Mouse (Mus musculus) bone marrow macrophage, adult 2 months (primary cell): ENCODE measurements around the gene Ispd. TPM values are rescaled to one million over a fixed set of nuclear protein-coding genes. Genes with fewer than 3 reads are reported as not detected.
"Not testable (repeated sequence)": the region's sequence is repeated elsewhere in the genome, so short reads cannot be mapped to it uniquely, and the experiment has no call there.

ENCODE experiments used
- H3K27ac ChIP-seq: 2 replicates; pipeline ENCODE4 v1.5.1; 2012; ENCODE audit warnings: low read depth, low read length; ENCODE audit not compliant: insufficient read depth
- H3K4me1 ChIP-seq: 2 replicates; pipeline ENCODE4 v1.6.1; 2012; ENCODE audit warnings: low read length; ENCODE audit not compliant: control insufficient read depth, insufficient read depth
- H3K4me3 ChIP-seq: 2 replicates; pipeline ENCODE4 v1.5.1; 2012; ENCODE audit warnings: mild to moderate bottlenecking, low read length, moderate library complexity; ENCODE audit not compliant: insufficient read depth
- CTCF ChIP-seq: IDR thresholded peaks from 2 replicates; pipeline ENCODE4 v1.5.1; 2012; ENCODE audit warnings: low read depth, mild to moderate bottlenecking, low read length, moderate library complexity
- POLR2A ChIP-seq: IDR thresholded peaks from 2 replicates; pipeline ENCODE4 v1.6.1; 2012; ENCODE audit warnings: mild to moderate bottlenecking, low read depth, low read length, borderline replicate concordance
- polyA plus RNA-seq: library from polyadenylated mRNA; stranded (reverse); fragments of >200 nt; gene quantifications from 2 replicates; pipeline ENCODE4 v1.2.4, GENCODE M21; 2012; ENCODE audit not compliant: missing spikeins, insufficient read depth, insufficient read length

Gene Ispd
- polyA plus RNA-seq = 1.4 and 1.6 TPM in 2 replicates

DNA sequence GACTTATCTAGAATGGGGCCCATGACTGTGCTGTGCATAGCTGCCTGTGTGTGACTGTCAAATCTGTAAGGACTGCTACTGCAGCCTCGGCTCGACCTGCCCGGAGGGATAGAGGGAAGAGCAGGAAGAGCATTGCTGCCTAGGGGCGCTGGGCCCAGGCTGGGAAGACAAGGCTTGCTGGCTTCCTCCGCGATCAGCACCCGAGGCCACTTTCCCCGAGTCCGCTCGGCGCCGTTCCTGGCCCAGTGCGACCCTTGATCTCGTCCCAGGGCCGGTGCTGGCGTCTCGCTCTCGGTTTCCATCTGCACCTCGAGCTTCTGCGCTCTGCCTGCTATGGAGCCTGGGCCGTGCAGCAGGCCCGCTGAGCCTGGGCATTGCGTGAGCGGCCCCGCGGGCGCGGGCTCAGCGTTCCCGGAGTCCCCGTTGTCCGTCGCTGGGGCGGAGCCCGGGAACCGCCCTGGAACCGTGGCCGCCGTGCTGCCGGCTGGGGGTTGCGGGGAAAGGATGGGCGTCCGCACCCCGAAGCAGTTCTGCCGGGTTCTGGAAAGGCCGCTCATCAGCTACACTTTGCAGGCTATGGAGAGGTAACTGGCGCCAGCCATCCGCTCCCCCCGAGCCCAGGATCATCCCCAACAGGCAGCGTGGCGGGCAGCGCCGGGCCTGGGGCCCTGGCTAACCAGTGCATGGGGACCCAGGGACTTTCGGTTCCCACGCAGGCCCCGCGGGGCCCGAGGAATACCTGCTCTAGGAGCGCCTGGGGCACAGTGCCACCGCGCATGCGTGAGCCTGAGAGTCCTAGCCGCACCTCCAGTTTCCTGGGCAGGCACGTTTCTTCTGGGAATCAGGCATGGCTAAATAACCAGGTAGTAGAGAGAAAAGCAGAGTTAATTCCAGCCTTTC lies at the start of gene Ispd, which contains the start of gene D630036H23Rik:
Gene Ispd, plus strand, starts transcription at position 10 of the 900 bp plus-strand sequence.
Gene D630036H23Rik, minus strand, starts transcription at position 741 of the 900 bp plus-strand sequence.
- peak within 1 kb of the TSS; percentile 70 for H3K27ac ChIP-seq
- H3K4me1 ChIP-seq = no peaks in the 10 kb centered on the region
- H3K4me3 ChIP-seq = peak within 1 kb of the TSS; percentile 87
- TF ChIP-seq POLR2A (no peak), CTCF (no peak)

DNA sequence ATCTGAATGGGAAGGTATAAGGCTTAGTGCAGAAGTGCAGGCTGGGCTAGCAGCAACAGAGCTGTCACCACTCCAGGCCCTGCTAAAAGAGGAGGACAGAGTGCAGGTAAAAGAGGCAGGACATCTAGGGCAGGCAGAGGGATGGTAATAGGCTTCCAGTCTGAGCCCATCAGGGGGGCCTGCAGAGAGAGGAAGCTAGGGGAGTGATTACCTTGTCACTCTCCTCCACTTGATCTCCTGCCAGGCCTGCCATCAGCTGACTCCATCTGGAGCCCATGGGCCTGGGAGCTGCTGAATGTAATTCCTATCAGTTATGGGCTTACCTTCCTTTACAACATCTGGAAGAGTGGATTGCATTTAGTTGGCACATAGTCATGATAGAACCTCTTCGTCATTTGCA lies 48.6 kb upstream of the Ispd start:
- H3K4me3 ChIP-seq = no peak overlapping the region
- no peak overlapping the region for H3K27ac ChIP-seq
- no peak for TF ChIP-seq CTCF
- H3K4me1 ChIP-seq = no peaks in the 10 kb centered on the region

DNA sequence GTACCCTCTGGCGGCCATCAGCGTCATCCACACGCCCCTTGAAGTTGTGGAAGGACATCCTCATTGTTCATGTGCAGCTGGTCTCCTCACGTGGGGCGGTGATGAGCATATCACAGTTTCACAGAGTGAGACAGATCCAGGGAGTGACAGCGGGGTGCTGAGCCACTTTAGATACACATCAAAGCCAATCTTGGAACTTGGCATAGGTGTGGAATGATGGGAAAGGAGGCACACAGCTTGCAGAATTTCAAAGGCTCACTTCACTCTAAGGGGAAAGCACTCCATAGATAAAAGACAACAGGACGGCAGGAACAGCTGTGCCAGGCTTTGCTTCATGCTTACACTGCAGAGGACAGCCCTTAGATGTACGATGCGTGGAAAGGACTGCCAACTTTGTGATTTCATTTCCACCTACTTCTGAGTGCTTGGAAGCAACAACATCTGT lies 47.4 kb upstream of the Ispd start:
- Histone ChIP-seq H3K4me3 (no peak overlapping the region), H3K27ac (no peak overlapping the region), H3K4me1 (no peaks in the 10 kb centered on the region)
- no peak for TF ChIP-seq POLR2A
- no peak for TF ChIP-seq CTCF

DNA sequence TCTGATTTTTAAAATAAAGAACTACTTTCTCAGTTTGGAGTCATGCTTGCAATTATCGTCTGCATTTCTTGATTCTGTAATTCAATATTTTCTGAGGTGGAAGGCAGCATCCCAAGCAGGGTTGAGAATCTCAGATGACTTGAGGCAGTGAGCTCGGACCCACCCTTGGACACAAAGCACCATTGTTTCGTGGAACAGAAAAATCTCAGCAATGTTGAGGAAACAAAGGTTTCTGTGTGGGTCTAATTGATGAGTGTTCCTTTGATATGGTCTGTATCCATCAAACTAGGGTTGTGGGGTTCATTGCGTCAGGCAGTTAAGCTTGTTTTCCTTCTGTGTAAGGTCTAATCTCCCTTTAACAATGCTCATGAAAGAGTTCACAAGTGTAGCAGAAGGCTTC lies 37.1 kb upstream of the Ispd start:
- no peaks in the 10 kb centered on the region for H3K4me1 ChIP-seq
- no peak overlapping the region for H3K27ac ChIP-seq
- no peak for TF ChIP-seq CTCF
- no peak for TF ChIP-seq POLR2A
- no peak overlapping the region for H3K4me3 ChIP-seq

DNA sequence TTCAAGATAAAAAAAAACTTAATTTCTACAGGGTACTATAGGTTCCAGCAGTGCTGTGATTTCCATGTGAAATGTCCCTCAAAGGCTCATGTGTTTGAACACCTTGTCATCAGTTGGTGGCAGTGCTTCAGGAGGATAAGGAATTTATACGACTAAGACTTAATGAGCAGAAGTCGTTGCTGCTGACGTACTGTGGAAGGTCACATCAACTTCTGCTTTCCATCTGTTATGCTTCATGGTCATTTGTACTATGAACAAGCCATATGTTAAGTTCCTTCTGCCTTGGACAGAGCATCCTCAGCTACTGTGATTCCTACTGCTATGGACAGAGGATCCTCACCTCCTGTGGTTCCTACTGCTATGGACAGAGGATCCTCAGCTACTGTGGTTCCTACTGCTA lies 21.2 kb upstream of the Ispd start:
- no peaks in the 10 kb centered on the region; the same call in 1 of the 2 replicates for H3K4me1 ChIP-seq
- H3K27ac ChIP-seq = no peak overlapping the region
- TF ChIP-seq POLR2A (no peak), CTCF (no peak)
- no peak overlapping the region for H3K4me3 ChIP-seq

DNA sequence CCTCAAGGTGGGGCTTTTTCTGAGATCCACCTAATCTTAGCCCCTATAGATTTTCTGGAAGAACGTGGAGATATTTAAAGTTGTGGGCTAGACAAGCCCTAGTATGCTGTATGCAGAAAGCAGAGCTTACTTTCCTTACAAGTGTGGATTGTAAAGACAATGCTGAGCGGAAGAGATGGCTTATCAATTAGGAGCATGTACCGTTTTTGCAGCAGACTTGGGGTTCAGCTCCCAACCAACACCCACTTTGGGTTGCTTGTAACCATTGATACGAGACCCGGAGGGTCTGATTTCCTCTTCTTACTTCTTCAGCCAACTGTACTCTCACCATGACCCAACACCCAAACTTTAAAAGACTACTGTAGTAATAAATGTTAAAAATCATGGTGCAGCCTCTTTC lies 20.6 kb upstream of the Ispd start:
- TF ChIP-seq CTCF = no peak
- no peak for TF ChIP-seq POLR2A
- Histone ChIP-seq H3K27ac (no peak overlapping the region), H3K4me1 (no peaks in the 10 kb centered on the region; the same call in 1 of the 2 replicates), H3K4me3 (no peak overlapping the region)

DNA sequence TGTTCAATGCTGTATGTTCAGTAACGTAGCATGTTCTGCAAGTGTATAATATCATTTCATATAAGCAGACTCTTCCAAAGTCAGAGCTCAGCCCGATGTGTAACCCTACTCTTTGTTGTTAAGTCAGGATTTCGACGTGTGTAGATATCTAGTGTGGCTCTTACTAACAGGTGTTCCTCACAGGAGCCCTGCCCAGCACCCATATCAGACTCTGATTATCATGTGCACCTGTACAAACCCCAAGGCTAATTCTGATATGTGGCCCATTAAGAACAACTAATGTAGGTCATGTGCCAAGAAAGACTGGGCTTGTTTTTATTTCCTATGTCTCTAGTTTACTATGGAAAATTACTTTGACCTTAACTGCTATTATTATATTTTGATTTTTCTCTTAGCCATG lies 17.2 kb upstream of the Ispd start:
- TF ChIP-seq CTCF = no peak
- no peak for TF ChIP-seq POLR2A
- no peak overlapping the region for H3K4me3 ChIP-seq
- H3K27ac ChIP-seq = no peak overlapping the region
- H3K4me1 ChIP-seq = no peaks in the 10 kb centered on the region; the same call in 1 of the 2 replicates

DNA sequence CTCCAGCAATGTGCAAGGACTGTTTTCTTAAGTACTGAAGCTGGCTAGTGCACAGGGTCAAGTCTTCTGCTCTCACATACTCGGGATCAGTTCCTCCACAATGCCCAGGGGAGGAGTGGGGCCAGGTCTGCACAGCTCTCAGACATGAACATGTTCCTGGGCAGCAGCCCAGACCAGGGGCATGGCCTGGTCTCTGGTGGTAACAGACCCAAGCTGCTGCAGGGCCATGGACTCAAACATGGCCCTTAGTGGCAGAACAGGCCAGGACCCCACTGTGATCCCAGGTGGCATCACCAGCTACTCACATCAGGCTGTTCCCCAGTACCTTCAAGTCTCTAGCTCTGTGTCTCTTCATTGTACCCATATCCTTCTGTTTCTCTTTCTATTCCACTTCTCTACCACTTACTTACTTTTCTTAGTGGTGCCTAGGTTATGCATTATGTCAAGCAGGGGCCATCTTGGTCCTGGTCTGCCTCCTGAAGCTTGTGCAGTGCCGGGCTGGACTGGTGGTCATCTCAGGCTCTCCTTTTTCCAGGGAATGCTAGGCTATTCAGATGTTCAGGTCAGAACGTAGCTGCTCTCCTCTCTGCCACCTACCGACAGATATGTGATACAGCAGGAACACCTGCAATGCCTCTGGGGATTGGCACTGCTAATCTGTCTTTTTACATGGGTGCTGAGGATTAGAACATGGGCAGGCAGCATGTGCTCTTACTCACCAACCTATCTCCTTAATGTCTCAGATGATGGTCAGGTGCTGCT lies 7.8 kb upstream of the Ispd start:
- H3K27ac ChIP-seq = no peak overlapping the region
- TF ChIP-seq CTCF (peak; percentile 10; the same call in 1 of the 2 replicates), POLR2A (no peak)
- H3K4me3 ChIP-seq = no peak overlapping the region
- no peaks in the 10 kb centered on the region for H3K4me1 ChIP-seq

DNA sequence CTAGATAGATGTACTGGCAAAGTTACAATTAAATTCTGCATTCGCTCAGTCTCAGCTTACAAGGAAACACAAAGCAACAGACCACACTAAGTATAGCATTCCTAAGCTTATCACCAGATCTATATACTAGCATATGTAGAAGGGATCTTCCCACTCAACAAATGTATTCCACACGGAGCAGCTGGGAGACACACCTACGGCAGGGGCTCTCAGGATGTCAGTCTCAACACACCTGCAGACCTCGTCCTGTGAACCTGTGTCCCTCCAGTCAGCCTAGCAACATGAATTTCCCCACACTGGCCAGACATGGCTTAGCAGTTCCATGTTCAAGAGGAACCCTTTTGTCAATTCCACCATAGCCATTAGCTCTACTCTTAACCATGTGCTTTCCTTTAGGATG lies 4.9 kb upstream of the Ispd start:
- not testable (repeated sequence) for H3K4me3 ChIP-seq, H3K27ac ChIP-seq, H3K4me1 ChIP-seq

DNA sequence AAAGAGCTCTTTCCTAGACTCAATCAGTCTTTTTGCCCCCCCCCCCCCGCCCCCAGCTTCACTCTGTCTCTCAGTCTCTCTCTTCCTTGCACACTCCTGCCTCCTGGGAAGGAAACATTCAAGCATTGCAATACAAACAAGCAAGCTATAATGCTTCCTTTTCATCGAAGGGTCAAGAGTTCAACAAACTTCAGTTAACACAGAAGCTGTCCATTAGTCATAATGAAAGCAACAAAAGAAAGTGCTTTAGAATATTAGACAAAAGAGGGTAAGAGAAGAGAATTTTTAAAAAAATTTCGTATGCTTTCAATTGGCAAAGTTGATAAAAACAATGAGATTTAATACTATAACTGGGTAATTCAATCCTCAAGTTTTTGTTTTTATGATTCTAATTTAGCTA lies 996 bp upstream of the Ispd start:
- Histone ChIP-seq H3K4me3 (no peak overlapping the region), H3K27ac (no peak overlapping the region), H3K4me1 (no peaks in the 10 kb centered on the region)
- TF ChIP-seq CTCF (no peak), POLR2A (no peak)
